Mouse (Mus musculus): ENCODE measurements around the gene Mmp9. TPM values are rescaled to one million over a fixed set of nuclear protein-coding genes. Genes with fewer than 3 reads are reported as not detected.

Gene Mmp9
- polyA plus RNA-seq (2014; fragmentation: Illumina TruSeq; extraction: RNeasy Lipid Tissue Mini Kit (QIAGEN cat#74804)): 8.1 TPM

DNA sequence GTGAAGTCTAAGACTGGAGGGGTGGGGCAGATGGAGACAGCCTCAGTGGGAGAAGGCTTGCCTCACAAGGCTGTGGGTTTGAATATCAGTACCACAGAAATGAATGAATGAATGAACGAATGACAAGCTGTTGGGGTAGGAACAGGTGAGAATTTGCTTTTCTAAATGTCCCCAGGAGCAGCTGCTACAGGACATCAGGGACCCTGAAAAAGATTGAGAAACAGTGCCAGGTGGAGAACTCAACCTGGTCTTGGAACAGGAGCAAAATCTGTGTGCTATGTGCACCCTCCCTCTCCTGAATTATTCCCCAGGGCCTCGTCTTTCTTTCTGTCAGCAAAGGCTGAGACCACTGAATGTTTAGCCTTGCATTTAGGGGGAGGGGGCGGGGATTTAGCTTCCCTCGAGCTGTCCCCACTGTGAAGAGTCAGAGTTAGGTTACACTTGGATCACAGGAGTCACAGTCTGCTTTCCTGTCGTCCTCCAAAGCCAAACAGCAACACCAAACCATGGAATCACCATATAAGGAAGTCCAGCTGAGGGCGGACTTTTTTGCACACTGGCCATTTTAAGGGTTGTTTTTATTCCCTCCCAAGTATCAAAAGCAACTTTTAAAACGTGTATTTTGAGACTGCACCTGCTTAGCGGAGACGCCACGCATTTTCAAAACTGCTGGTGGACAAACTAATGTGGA, at the start of gene Mmp9:
Mmp9 (plus strand) TSS at position 641 of the 691 bp plus-strand sequence.

DNA sequence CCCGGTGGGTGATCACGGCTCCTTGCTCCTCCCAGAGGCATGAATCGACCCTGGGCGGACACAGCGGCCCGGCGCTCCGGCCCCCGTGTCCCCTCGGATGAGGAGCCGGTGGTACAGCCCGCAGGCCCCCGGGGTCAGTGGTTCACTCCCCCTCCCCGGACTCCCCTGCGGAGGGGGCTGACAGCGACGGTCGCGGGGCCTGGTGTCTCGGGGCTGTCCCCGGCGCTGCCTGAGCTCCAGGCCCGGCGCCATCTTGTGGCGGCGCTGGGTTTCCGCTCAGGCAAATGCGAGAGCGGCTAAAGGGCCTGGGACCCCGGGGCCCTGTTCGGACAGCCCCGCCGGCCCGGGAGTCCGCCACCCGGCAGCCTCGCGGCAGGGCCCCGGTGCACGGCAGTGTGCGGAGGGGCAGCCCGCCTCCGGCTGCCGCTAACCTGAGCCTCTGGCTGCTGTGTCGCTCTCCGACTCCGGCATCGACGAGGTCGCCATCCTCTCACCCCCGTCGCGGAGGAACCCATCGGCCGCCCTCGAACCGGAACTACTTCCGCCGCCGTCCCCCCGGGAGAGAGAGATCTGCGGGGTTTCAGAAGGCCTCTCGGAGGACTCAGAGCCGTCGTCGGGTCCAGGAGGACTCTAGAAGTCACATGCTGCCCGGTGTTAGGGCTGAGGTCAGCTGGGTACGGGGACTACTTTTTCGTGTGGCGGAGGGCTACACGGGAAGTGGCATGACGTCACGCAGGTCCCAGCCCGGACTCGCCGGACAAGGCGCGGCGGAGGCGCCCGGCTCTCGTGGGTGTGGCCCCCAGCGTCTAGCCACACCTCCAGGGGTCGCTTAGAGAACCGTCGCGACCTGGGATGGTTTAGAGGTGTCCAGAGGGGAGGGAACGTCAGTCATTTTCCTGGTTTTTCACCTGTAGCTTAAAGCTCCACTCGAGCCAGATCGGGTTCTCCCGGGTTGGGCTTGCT, 29.2 kb upstream of the Mmp9 start, which contains the start of gene Zfp335:
Zfp335 (minus strand) TSS at position 672 of the 963 bp plus-strand sequence.

DNA sequence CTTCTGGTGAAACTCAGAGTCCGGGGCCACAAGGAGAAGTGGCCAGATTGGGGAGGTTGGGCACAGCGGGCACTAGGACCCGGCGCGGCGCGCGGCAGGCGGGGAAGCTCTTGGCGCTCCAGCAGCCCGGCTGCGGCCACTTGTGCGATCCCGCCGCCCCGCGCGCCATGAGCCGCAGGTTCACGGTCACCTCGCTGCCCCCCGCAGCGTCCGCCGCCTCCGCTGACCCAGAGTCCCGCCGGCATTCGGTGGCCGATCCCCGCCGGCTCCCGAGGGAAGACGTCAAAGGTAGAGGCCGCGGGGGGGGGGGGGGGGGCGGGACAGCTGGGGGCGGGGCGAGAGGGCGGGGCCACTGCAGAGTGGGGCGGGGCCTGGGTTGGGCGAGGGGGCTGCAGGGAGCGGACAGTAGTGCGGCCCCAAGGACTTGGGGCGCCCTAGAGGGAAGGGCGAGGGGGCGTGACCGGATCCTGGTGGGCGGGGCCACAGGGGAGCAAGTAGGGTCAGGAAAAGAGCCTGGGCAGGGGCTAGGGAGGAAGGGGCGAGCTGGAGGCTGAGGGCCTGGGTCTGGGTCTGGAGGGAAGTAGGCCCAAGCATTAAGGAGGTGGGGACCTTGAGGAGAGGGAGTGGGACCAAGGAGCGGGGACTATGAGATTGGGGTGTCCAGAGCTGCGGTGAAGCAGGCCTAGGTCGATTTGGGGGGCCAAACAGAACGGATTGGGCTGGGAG, 20.3 kb downstream of the Mmp9 start, which contains the start of gene Slc12a5:
Slc12a5 (plus strand) TSS at position 87 of the 726 bp plus-strand sequence.

Other genes starting within 250 kb of the Mmp9 start
- not detected for gene Spint4, start 242.3 kb upstream of the Mmp9 start, polyA plus RNA-seq (2014; fragmentation: Illumina TruSeq; extraction: RNeasy Lipid Tissue Mini Kit (QIAGEN cat#74804))
- not detected for gene Spint5, start 225.5 kb upstream of the Mmp9 start, polyA plus RNA-seq (2014; fragmentation: Illumina TruSeq; extraction: RNeasy Lipid Tissue Mini Kit (QIAGEN cat#74804))
- gene Wfdc3, start 194.8 kb upstream of the Mmp9 start, polyA plus RNA-seq (2014; fragmentation: Illumina TruSeq; extraction: RNeasy Lipid Tissue Mini Kit (QIAGEN cat#74804)): 0.57 TPM
- 5.2 TPM for gene Dnttip1, start 194.8 kb upstream of the Mmp9 start, polyA plus RNA-seq (2014; fragmentation: Illumina TruSeq; extraction: RNeasy Lipid Tissue Mini Kit (QIAGEN cat#74804))
- 21.0 TPM for gene Ube2c, start 170.9 kb upstream of the Mmp9 start, polyA plus RNA-seq (2014; fragmentation: Illumina TruSeq; extraction: RNeasy Lipid Tissue Mini Kit (QIAGEN cat#74804))
- gene Tnnc2, start 160.8 kb upstream of the Mmp9 start, polyA plus RNA-seq (2014; fragmentation: Illumina TruSeq; extraction: RNeasy Lipid Tissue Mini Kit (QIAGEN cat#74804)): not detected
- 2.3 TPM for gene Snx21, start 155.0 kb upstream of the Mmp9 start, polyA plus RNA-seq (2014; fragmentation: Illumina TruSeq; extraction: RNeasy Lipid Tissue Mini Kit (QIAGEN cat#74804))
- gene Acot8, start 135.9 kb upstream of the Mmp9 start, polyA plus RNA-seq (2014; fragmentation: Illumina TruSeq; extraction: RNeasy Lipid Tissue Mini Kit (QIAGEN cat#74804)): not detected
- gene Zswim3, start 135.7 kb upstream of the Mmp9 start, polyA plus RNA-seq (2014; fragmentation: Illumina TruSeq; extraction: RNeasy Lipid Tissue Mini Kit (QIAGEN cat#74804)): 3.5 TPM
- 3.2 TPM for gene Zswim1, start 118.1 kb upstream of the Mmp9 start, polyA plus RNA-seq (2014; fragmentation: Illumina TruSeq; extraction: RNeasy Lipid Tissue Mini Kit (QIAGEN cat#74804))
- not detected for gene Spata25, start 112.2 kb upstream of the Mmp9 start, polyA plus RNA-seq (2014; fragmentation: Illumina TruSeq; extraction: RNeasy Lipid Tissue Mini Kit (QIAGEN cat#74804))
- 36.8 TPM for gene Ctsa, start 107.9 kb upstream of the Mmp9 start, polyA plus RNA-seq (2014; fragmentation: Illumina TruSeq; extraction: RNeasy Lipid Tissue Mini Kit (QIAGEN cat#74804))
- not detected for gene Neurl2, start 107.3 kb upstream of the Mmp9 start, polyA plus RNA-seq (2014; fragmentation: Illumina TruSeq; extraction: RNeasy Lipid Tissue Mini Kit (QIAGEN cat#74804))
- gene Pltp, start 83.1 kb upstream of the Mmp9 start, polyA plus RNA-seq (2014; fragmentation: Illumina TruSeq; extraction: RNeasy Lipid Tissue Mini Kit (QIAGEN cat#74804)): 3.1 TPM
- gene Pcif1, start 61.5 kb upstream of the Mmp9 start, polyA plus RNA-seq (2014; fragmentation: Illumina TruSeq; extraction: RNeasy Lipid Tissue Mini Kit (QIAGEN cat#74804)): 4.6 TPM
- gene Zfp335, start 29.0 kb upstream of the Mmp9 start, polyA plus RNA-seq (2014; fragmentation: Illumina TruSeq; extraction: RNeasy Lipid Tissue Mini Kit (QIAGEN cat#74804)): not detected
- gene Slc12a5, start 20.0 kb downstream of the Mmp9 start, polyA plus RNA-seq (2014; fragmentation: Illumina TruSeq; extraction: RNeasy Lipid Tissue Mini Kit (QIAGEN cat#74804)): 1.5 TPM
- 19.7 TPM for gene Ncoa5, start 94.1 kb downstream of the Mmp9 start, polyA plus RNA-seq (2014; fragmentation: Illumina TruSeq; extraction: RNeasy Lipid Tissue Mini Kit (QIAGEN cat#74804))
- not detected for gene Cd40, start 114.8 kb downstream of the Mmp9 start, polyA plus RNA-seq (2014; fragmentation: Illumina TruSeq; extraction: RNeasy Lipid Tissue Mini Kit (QIAGEN cat#74804))
- not detected for gene 1700025C18Rik, start 150.0 kb downstream of the Mmp9 start, polyA plus RNA-seq (2014; fragmentation: Illumina TruSeq; extraction: RNeasy Lipid Tissue Mini Kit (QIAGEN cat#74804))